Mouse (Mus musculus): ENCODE data around the gene Mta1. TPM values are rescaled to one million over a fixed set of nuclear protein-coding genes. Genes with fewer than 3 reads are reported as not detected.

The Mta1 gene
- polyA plus RNA-seq, 1 experiment from 2014 or later = 19.4 TPM

DNA sequence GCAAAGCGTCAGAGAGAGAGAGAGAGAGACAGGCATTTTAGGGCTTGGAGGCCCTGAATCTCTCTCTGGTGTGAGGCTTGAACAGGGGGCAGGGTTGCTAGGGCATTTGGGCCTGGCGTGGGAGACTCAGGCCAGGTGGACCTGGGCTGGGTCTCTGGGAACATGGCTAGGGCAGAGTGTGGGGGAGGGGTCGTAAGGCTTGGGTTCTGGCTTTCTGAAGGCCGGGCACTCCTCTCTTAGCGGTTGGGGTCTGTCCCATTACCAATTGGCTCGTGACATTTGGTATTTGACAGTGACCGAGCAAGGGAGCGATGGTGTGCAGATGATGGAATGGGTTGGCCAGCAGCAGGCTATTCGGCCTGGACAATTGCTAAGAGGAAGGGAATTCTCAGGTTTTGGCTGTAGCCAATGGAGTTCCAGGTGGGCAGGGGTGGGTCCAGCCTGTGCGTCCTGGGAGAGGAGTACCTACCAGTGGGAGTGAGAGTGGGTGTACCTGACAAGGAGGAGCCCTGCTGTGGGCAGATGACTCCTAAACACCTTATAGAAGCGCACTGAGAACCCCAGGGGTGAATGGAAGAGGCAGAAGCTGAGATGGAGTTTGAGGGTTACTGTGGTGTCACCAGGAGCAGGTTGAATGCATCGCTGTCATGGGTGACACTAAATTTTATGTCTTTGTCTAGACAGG is 88.4 kb downstream of the Mta1 start:
- Histone ChIP-seq H3K9me3 (ENCODE audit: control insufficient read depth, low read length) (no peaks in the 10 kb centered on the region), H3K9ac (ENCODE audit: low read depth, low read length) (peak overlapping the region; percentile 84), H3K36me3 (ENCODE audit: control insufficient read depth, insufficient read depth, low read length) (no peaks in the 10 kb centered on the region), H3K4me1 (replicated peaks; ENCODE audit: control insufficient read depth, insufficient read depth, low read length) (peaks cover 10% of the 10 kb centered on the region), H3K27me3 (ENCODE audit: control insufficient read depth, insufficient read depth, low read length) (peaks cover 5% of the 10 kb centered on the region; the same call in 1 of the 2 replicates), H3K4me3 (ENCODE audit: low read depth, low read length) (peak overlapping the region; percentile 67), H3K27ac (ENCODE audit: low read depth, low read length) (no peak overlapping the region), H3K4me2 (replicated peaks; ENCODE audit: low read depth, low read length) (peak overlapping the region; percentile 83)
- WGBS = 37% methylated on average over 12 of the region's 12 CpGs
- DNase-seq (ENCODE audit: low spot score) (no peak), ATAC-seq (ENCODE audit: low FRiP score) (peak; percentile 3; the same call in 1 of the 2 replicates)

Other genes starting within 250 kb of the Mta1 start
- not detected in 2 replicates for gene Gpr132, start 230.1 kb upstream of the Mta1 start, polyA plus RNA-seq (2014; fragmentation: Nextera tagmentation; extraction: Ambion mirVana)
- gene Jag2, start 168.5 kb upstream of the Mta1 start, polyA plus RNA-seq (2014; fragmentation: Nextera tagmentation; extraction: Ambion mirVana) = 4.2 and 4.7 TPM in 2 replicates
- 57.3 and 69.9 TPM in 2 replicates for gene Nudt14, start 156.2 kb upstream of the Mta1 start, polyA plus RNA-seq (2014; fragmentation: Nextera tagmentation; extraction: Ambion mirVana)
- 25.6 and 26.8 TPM in 2 replicates for gene Btbd6, start 121.8 kb upstream of the Mta1 start, polyA plus RNA-seq (2014; fragmentation: Nextera tagmentation; extraction: Ambion mirVana)
- gene Brf1, start 97.6 kb upstream of the Mta1 start, polyA plus RNA-seq (2014; fragmentation: Nextera tagmentation; extraction: Ambion mirVana) = 53.6 and 57.8 TPM in 2 replicates
- gene Pacs2, start 83.8 kb upstream of the Mta1 start, polyA plus RNA-seq (2014; fragmentation: Nextera tagmentation; extraction: Ambion mirVana) = 17.2 and 21.2 TPM in 2 replicates
- 0.26 TPM in 1 of 2 replicates, not detected in the other for gene Tex22, start 23.8 kb upstream of the Mta1 start, polyA plus RNA-seq (2014; fragmentation: Nextera tagmentation; extraction: Ambion mirVana)
- 208 TPM in 2 replicates for gene Crip2, start 42.0 kb downstream of the Mta1 start, polyA plus RNA-seq (2014; fragmentation: Nextera tagmentation; extraction: Ambion mirVana)
- 76.0 and 84.7 TPM in 2 replicates for gene Crip1, start 48.0 kb downstream of the Mta1 start, polyA plus RNA-seq (2014; fragmentation: Nextera tagmentation; extraction: Ambion mirVana)
- gene Tedc1, start 58.1 kb downstream of the Mta1 start, polyA plus RNA-seq (2014; fragmentation: Nextera tagmentation; extraction: Ambion mirVana) = 28.8 and 31.4 TPM in 2 replicates
- gene Tmem121, start 87.7 kb downstream of the Mta1 start, polyA plus RNA-seq (2014; fragmentation: Nextera tagmentation; extraction: Ambion mirVana) = 8.9 and 10.8 TPM in 2 replicates

All from hindbrain, embryonic 11.5 days (tissue).